Mouse (Mus musculus) olfactory bulb, adult 2 months (tissue): ENCODE results near the gene Hdgfl3.

Experiments
- CTCF ChIP-seq: fragments of 200-500 bp; IDR thresholded peaks from 2 replicates; pipeline ENCODE4 v1.5.1; 2012; ENCODE audit warnings: low read depth, mild to moderate bottlenecking, low read length, moderate library complexity; ENCODE audit not compliant: insufficient read depth
- POLR2A ChIP-seq: fragments of 200-500 bp; IDR thresholded peaks from 2 replicates; pipeline ENCODE4 v1.6.1; 2012; ENCODE audit warnings: mild to moderate bottlenecking, low read depth, low read length, moderate library complexity; ENCODE audit not compliant: insufficient read depth

GRCm38 (mm10) chr7:81880286-81880685, 54.0 kb downstream of the Hdgfl3 start:
- TF ChIP-seq CTCF (no peak), POLR2A (no peak)
